Mouse (Mus musculus) stomach, postnatal 0 days (tissue): ENCODE results near the gene Dync1li2.

Experiments
- CTCF ChIP-seq: IDR thresholded peaks from 2 replicates; pipeline ENCODE4 v1.5.1; 2016; ENCODE audit warnings: antibody characterized with exemption, low read depth, mild to moderate bottlenecking, moderate library complexity
- EP300 ChIP-seq: optimal IDR thresholded peaks from 2 replicates; pipeline ENCODE3; 2016; ENCODE audit warnings: antibody characterized with exemption

DNA sequence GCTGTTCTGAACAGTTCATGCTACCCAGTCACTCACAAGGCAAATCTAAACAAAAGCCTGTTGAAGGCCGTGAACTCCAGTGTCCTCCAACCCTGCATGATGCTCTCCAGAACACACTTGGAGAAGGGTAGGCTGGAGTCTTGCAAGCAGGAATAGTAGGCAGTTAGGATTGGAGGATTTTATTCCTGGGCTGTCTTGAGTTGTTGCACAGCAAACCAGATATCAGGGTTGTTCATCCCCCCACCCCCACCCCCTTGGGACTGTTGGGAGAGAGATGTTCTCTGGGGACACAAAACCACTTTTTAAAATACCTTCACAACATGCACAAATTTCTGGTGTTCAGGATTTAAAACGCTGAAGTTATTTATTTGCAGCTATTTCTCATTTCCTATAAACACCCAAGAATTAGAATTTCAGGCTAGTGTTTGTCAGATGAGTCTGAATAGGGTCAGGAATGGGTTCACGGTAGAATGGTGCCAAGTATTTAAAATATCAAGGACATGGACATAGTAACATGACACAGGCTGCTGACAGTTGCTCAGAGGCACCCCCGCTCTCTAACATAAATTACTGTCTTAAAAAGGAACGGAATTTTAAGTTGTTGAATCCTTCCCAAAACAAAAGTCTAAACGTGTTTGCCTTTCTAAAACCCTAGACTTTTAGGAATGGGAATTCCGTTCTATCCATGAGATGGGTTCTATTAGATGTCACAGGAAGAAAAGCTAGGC, 29.9 kb downstream of the Dync1li2 start:
- TF ChIP-seq CTCF (no peak), EP300 (no peak)
